Mouse (Mus musculus): ENCODE data around the gene Cdip1. TPM values are rescaled to one million over a fixed set of nuclear protein-coding genes. Genes with fewer than 3 reads are reported as not detected.

The Cdip1 gene
- polyA plus RNA-seq (2012; rRNA removed), result 47.7 and 68.6 TPM in 2 replicates

GRCm38 (mm10) chr16:4789810-4790559 is at the start of gene Cdip1:
Cdip1 (minus strand) TSS chr16:4790292.

GRCm38 (mm10) chr16:4835191-4835590 is 45.1 kb upstream of the Cdip1 start, which contains the start of gene 4930562C15Rik:
4930562C15Rik (plus strand) TSS chr16:4835416.

GRCm38 (mm10) chr16:4725780-4726527 is 64.1 kb downstream of the Cdip1 start, which contains the start of gene Hmox2:
Hmox2 (plus strand) TSS chr16:4726361.

GRCm38 (mm10) chr16:4718753-4719518 is 71.2 kb downstream of the Cdip1 start, which contains the start of gene Nmral1:
Nmral1 (minus strand) TSS chr16:4719356.

Other genes with a start within 250 kb of the Cdip1 start
- gene Srl, start 248.5 kb downstream of the Cdip1 start, polyA plus RNA-seq (2012; rRNA removed), result 15.9 and 29.7 TPM in 2 replicates
- gene Tfap4, start 230.4 kb downstream of the Cdip1 start, polyA plus RNA-seq (2012; rRNA removed), result 24.8 and 32.6 TPM in 2 replicates
- gene Glis2, start 195.6 kb downstream of the Cdip1 start, polyA plus RNA-seq (2012; rRNA removed), result 52.7 and 72.6 TPM in 2 replicates
- 67.5 and 85.9 TPM in 2 replicates for gene Pam16, start 165.3 kb downstream of the Cdip1 start, polyA plus RNA-seq (2012; rRNA removed)
- 8.1 and 19.3 TPM in 2 replicates for gene Vasn, start 150.4 kb downstream of the Cdip1 start, polyA plus RNA-seq (2012; rRNA removed)
- gene Dnaja3, start 150.3 kb downstream of the Cdip1 start, polyA plus RNA-seq (2012; rRNA removed), result 23.7 and 26.4 TPM in 2 replicates
- gene Coro7, start 110.5 kb downstream of the Cdip1 start, polyA plus RNA-seq (2012; rRNA removed), result 37.2 and 38.6 TPM in 2 replicates
- 156 and 168 TPM in 2 replicates for gene Nmral1, start 70.9 kb downstream of the Cdip1 start, polyA plus RNA-seq (2012; rRNA removed)
- gene Hmox2, start 63.9 kb downstream of the Cdip1 start, polyA plus RNA-seq (2012; rRNA removed), result 61.3 and 70.2 TPM in 2 replicates
- not detected in 2 replicates for gene 4930562C15Rik, start 45.1 kb upstream of the Cdip1 start, polyA plus RNA-seq (2012; rRNA removed)
- gene Ubald1, start 90.0 kb upstream of the Cdip1 start, polyA plus RNA-seq (2012; rRNA removed), result 11.0 and 22.2 TPM in 2 replicates
- 47.8 and 76.7 TPM in 2 replicates for gene Mgrn1, start 96.0 kb upstream of the Cdip1 start, polyA plus RNA-seq (2012; rRNA removed)
- gene Nudt16l1, start 148.5 kb upstream of the Cdip1 start, polyA plus RNA-seq (2012; rRNA removed), result 77.9 and 92.5 TPM in 2 replicates
- 70.5 and 77.6 TPM in 2 replicates for gene Anks3, start 173.9 kb upstream of the Cdip1 start, polyA plus RNA-seq (2012; rRNA removed)
- gene Sept12, start 207.6 kb upstream of the Cdip1 start, polyA plus RNA-seq (2012; rRNA removed), result not detected in 2 replicates
- 1.2 and 4.4 TPM in 2 replicates for gene Smim22, start 217.0 kb upstream of the Cdip1 start, polyA plus RNA-seq (2012; rRNA removed)
- 54.2 and 68.4 TPM in 2 replicates for gene Rogdi, start 223.3 kb upstream of the Cdip1 start, polyA plus RNA-seq (2012; rRNA removed)

Data from central nervous system, embryonic 11.5 days (tissue).